Mouse (Mus musculus) liver, adult (tissue): ENCODE results near the gene Pigk.

ENCODE experiments used
- GATA4 ChIP-seq: IDR thresholded peaks from 2 replicates; pipeline ENCODE4 v1.6.1; 2014; ENCODE audit warnings: mild to moderate bottlenecking, low read length; ENCODE audit not compliant: insufficient replicate concordance

The Pigk gene

DNA sequence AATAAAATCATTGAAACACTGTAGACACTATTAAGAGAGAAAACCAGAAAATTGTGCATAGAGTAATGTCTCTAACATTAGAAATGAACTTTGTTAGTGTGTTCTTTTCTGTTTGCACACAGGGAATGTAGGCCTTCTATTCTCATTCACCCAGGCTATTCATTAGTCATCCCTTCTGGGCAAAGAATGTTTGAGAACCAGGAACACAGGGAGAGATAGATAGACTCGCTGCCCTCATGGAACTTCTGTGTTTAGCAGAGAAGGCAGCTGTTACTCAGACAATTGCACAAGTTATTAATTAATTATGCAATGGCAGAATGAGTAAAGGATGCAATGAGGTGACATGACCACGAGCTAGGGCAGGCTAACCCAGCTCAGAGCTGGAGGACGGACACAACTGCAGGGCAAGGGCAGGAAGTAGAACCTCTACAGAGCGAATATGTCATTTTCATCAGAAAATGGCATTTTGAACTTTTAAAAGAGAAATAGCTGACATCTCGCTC is 6.5 kb upstream of the Pigk start:
- TF ChIP-seq GATA4: no peak

DNA sequence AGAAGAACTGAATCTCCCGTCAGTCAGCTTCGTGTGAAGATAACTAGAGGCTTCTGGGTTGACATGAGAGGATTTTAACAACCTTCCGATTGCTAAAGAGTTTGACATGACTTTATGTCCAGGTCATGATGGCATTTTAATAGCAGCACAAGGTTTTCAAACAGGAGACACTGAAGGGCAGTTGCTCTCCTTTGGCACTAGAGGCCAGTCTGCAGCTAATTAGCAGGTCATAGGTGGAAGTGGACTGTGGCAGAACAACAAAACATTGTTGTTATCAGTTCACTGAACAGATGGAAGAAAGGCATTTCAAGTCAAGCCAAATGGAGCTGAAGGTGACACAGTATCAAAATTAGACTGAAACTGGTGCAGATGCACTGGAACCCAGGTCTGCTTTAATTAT is 4.0 kb upstream of the Pigk start:
- TF ChIP-seq GATA4: no peak

GRCm38 (mm10) chr3:152712957-152713356 is 943 bp upstream of the Pigk start:
- no peak for TF ChIP-seq GATA4

- TF ChIP-seq GATA4: no peak
Measured at GRCm38 (mm10) chr3:152721301-152721700, 7.4 kb downstream of the Pigk start.

GRCm38 (mm10) chr3:152722836-152723235 is 8.9 kb downstream of the Pigk start:
- TF ChIP-seq GATA4: no peak

- TF ChIP-seq GATA4: no peak
Measured at GRCm38 (mm10) chr3:152724446-152724845, 10.5 kb downstream of the Pigk start.

- TF ChIP-seq GATA4: no peak
Measured at GRCm38 (mm10) chr3:152728238-152728637, 14.3 kb downstream of the Pigk start.

DNA sequence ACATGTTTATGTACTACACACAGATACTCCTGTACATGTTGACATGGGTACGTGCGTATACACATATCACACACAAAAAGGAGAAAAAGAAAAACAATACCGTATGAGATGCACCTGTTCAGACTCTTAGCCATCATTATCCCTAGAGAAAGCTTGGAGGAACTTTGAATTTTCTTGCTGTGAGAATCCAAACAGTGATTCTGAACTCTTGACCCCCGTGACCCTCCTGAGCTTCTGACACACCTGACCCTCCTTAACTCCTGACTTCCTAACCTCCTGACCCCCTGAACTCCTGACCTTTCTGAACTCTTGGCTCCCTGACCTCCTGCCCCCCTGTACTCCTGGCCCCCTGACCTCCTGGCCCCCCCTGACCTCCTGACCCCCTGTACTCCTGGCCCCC is 19.1 kb downstream of the Pigk start:
- TF ChIP-seq GATA4: no peak

GRCm38 (mm10) chr3:152733513-152733912 is 19.6 kb downstream of the Pigk start:
- TF ChIP-seq GATA4: no peak

DNA sequence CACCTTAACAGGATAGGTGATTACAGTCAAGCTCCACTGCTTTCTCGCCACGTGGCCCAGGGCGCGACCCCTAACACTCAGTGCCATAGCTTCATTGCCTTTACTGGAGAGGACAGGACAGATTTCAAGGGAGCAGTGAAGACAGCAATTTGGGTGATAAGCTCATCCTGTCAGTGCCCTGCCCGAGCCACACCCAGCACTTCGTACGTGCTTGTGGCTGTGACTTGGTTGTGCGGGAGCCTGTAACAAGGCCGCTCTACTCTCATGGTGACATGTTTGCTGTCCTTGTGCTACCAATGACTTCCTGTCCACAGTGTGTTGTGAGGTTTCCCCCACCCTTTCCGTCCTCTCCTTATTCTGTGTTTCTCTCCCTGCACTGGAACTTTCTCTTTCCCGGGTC is 20.2 kb downstream of the Pigk start:
- no peak for TF ChIP-seq GATA4

- no peak for TF ChIP-seq GATA4
Measured at GRCm38 (mm10) chr3:152735601-152736250, 21.8 kb downstream of the Pigk start.

DNA sequence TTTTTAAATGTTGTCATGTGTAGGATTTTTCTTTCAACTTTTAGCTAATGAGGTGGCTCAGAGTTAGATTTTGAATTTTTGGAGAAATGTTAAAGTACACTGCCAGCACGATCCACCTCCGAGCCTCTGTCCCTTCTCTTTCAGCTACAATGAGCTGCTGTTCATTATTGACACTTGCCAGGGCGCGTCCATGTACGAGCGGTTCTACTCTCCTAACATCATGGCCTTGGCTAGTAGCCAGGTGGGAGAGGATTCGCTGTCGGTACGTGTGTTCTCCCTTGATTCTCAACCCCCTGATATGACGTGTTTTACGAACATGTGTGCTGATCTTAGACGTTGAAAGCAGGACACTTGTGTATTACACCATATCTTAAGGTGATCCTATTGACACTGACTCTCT is 30.4 kb downstream of the Pigk start:
- TF ChIP-seq GATA4: no peak

DNA sequence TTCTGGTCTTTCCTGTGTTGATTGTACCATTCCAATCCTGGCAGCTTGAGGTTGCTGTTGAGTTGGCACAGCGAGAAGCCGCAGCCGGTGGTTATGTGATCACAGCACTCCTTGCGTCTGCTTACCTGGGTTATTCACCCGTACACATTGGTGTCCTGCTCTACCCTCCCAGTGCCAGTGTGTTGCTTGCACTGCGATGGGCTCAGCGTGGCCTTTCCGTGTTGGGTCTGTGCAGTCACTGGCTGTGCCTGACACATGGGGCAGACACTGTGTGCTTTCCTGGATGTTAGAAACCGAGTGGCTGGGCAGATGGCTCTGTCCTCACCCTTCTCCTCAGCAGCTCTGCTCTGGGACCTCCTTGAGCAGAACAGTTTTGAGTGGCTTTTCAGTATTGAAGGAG is 31.7 kb downstream of the Pigk start:
- TF ChIP-seq GATA4: no peak

- TF ChIP-seq GATA4: no peak
Measured at GRCm38 (mm10) chr3:152749461-152749871, 35.6 kb downstream of the Pigk start.

GRCm38 (mm10) chr3:152749881-152750280 is 36.0 kb downstream of the Pigk start:
- TF ChIP-seq GATA4: no peak

DNA sequence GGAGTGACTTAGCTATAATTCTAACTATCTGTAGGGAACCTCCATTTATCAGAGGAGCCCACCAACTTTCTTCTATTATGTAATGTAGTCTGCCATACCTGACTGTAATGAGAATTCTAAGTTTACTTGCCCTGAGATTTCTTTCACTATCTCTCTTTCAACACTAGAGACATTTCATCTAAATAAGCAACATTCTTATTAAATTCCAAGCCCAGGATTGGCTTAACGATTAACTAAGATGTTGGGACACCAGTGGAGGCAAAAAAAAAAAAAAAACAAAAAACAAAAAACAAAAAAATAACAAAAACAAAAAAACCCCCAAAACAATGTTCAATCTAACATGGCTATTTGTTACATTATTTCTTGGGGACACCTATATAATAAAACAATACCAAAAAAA is 39.0 kb downstream of the Pigk start:
- no peak for TF ChIP-seq GATA4

- no peak for TF ChIP-seq GATA4
Measured at GRCm38 (mm10) chr3:152753345-152753744, 39.4 kb downstream of the Pigk start.

- no peak for TF ChIP-seq GATA4
Measured at GRCm38 (mm10) chr3:152753920-152754764, 40.2 kb downstream of the Pigk start.
